Mouse (Mus musculus) ES-E14 (cell line): ENCODE measurements around the gene Slc4a2.

ENCODE experiments used
- CHD2 ChIP-seq: IDR thresholded peaks from 2 replicates; pipeline ENCODE4 v1.6.1; 2014; ENCODE audit warnings: mild to moderate bottlenecking, low read depth, low read length, inconsistent platforms
- HCFC1 ChIP-seq: IDR thresholded peaks from 2 replicates; pipeline ENCODE4 v1.6.1; 2012; ENCODE audit warnings: low read length, inconsistent platforms, borderline replicate concordance; ENCODE audit not compliant: insufficient read depth
- ZC3H11A ChIP-seq: IDR thresholded peaks from 2 replicates; pipeline ENCODE4 v1.6.1; 2012; ENCODE audit warnings: low read depth, mild to moderate bottlenecking, inconsistent platforms, low read length, borderline replicate concordance

DNA sequence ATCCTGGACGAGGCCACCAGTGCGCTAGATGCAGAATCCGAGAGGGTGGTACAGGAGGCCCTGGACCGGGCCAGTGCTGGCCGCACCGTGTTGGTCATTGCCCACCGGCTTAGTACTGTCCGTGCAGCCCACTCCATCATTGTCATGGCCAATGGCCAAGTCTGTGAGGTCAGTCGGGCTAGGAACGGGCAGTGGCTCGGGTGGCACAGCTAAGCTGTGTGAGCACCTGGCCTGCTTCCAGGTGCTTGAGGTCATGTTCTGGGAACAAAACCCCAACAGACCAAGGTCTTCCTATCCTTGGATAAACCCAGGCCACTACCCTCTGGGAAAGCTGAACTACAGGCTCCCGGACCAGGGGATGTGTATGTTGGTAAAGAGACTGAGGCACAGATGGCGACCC lies 15.0 kb upstream of the Slc4a2 start:
- TF ChIP-seq ZC3H11A (no peak), HCFC1 (no peak), CHD2 (no peak)
